Mouse (Mus musculus) layer of hippocampus, adult 11-12 months (tissue): ENCODE data around the gene Calhm1.
"Not testable (repeated sequence)": the region's sequence is repeated elsewhere in the genome, so short reads cannot be mapped to it uniquely, and the experiment has no call there.

Experiments
- DNase-seq: peaks from one replicate; pipeline ENCODE4 v3.0.0; 2022; ENCODE audit warnings: low spot score

Calhm1 gene

DNA sequence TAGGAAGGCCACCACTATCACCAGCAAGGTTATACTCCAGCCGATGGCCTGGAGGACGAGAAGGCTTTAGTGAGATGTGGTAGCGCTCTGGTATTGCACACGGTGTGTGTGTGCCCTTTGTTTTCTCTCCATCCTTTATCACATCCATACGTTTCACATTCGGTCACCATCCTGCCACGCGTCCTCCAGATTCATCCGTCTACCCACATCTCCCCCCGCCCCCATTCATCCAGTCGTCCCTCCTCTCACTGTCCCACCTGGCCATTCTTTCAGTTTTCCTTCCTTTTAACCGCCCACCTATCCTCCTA is 8.0 kb upstream of the Calhm1 start:
- no peak for DNase-seq

DNA sequence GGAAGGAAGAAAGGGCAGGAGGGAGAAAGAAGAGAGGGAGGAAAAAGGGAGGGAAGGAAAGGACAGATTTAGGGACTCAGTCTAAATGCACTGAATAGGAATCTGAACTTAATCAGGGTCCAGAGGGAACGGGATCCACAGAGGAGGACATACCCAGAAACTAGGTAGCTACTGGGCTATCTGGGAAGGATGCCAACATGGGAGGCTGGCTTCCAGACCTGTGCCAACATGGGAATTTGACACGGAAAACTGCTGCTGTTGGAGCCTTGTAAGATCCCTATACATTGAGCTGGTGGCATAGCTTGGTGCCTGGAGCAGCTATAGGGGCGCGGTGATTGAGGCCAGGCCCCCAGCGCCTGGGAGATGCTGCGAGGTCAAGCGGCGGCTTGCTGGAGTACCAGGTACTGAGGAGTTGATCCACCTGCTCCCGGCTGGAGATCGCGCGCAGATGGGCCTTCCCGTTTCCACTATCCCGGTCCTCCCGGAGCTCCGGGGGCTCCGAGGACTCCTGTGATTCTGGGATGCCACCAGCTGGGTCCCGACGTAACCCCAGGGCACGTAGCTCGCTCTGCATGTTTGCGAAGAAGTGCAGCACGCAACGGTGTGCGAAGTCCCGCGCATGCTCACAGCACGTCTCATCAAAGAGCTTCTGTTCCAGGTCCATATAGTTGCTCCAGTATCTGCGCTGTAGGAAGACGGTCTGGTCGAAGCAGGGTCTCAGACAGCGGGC is 7.4 kb upstream of the Calhm1 start:
- DNase-seq: no peak

DNA sequence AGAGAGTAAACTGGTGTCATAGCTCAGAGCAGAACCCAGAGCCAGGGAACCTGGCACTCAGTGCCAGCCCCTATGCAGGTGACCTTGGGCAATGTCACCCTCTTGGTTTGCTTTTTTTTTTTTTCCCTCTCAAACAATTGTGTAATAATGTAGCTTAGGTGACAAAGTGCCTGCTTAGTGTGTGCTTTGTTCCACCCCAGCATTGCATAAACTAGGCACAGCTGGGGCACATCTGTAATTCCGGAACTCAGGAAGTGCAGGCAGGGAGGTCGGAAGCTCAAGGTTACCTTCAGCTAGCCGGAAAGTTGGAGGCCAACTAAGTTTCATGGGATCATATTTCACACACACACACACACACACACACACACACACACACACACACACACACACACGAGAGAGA is 5.8 kb upstream of the Calhm1 start:
- DNase-seq: no peak

DNA sequence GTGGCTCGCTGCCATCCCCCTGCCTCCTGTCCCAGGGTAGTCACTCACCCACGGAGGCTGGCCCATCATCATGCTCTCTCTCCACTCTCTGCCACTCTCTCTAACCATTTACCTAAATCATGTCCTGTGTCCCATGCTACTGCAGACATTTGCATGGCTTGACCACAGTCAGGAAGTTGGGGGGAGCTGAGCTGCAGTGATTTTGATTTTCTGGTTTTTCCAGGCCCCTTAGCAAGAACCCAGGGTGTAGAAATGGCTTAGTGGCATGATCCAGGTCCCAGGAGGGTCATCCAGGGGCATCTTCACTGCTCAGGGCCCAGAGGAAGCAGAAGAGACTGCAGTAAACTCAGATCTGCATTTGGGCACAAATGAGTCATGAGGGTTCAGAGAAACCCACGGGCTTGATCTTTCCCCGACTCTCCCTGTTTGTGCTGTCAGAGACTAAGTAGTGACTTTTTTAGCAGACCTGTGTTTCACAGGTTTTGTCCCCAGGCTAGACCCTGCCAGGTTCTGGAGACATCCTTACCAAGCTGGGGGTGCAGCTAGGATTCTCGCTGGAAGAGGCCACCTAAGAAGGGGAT is 4.3 kb upstream of the Calhm1 start:
- no peak for DNase-seq

DNA sequence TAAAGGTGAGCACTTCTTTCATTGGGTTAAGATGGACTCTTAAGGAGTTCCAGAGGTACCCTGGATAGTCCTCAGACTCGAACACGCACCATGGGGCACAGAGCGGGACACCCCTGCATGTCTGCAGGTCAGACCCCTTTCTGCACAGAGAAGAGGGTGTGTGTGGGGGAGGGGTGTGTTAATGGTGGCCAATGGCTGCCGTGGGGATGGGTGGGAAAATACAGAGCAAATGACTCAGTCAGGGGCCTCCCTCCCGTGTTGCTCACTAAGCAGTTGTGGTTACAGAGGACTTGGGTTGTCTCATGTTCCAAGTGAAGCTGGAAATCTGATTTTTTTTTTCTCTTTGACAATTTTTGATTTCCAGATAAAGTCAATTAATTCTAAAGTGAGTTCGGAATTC is 1.6 kb downstream of the Calhm1 start:
- no peak for DNase-seq

DNA sequence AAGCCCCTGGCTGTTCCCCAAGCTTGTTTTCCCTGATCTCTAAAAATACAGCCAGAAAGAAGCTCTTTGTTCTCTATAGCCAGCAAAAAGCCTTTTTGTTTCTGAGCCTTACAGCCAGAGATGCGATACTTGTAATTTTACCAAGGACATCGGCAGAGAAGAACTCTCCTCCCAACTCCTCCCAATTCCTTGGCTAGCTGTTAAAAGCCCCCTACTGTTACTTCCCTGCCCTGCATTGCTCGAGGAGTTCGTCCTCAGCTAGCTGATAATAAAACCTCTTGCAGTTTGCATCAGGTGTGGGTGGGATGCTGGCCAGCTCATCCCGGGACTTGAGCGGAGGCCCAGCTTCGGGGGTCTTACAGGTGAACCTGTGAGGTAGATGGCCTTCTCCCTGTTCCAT is 4.4 kb downstream of the Calhm1 start:
- not testable (repeated sequence) for DNase-seq

DNA sequence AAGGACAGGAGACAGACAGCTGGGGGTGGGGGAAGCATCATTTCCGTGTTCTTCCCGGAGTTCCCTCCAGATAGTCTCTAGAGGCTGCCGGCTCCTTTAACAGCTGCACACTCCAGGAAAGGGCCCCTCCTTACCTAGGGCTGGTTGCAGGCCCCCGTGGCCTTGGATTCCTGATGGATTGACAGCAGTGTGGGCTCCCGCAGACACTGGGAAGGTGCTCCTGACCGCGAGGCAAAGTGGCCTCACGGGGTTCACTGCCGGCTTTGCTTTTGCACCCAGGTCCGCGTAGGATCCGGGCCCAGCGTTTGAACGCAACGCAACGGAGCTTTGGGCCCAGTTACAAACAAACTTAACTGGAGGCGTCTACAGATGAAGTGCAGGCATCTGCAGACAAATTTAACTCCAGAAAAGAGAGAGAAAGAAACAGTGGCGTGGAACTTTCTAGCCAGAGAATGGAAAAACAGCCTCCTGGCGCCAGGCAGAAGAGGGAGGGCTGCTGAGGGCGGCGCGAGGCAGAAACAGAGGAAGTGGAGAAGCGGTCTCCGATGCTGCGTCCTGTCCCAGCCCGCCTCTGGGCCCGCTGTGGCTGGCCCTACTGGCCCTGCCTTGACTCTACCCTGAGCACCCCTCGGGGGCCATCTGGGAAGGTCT is 6.2 kb downstream of the Calhm1 start, which contains the start of gene Calhm2:
Calhm2 (minus strand) TSS at position 524 of the 651 bp plus-strand sequence.
- peak; percentile 58 for DNase-seq

DNA sequence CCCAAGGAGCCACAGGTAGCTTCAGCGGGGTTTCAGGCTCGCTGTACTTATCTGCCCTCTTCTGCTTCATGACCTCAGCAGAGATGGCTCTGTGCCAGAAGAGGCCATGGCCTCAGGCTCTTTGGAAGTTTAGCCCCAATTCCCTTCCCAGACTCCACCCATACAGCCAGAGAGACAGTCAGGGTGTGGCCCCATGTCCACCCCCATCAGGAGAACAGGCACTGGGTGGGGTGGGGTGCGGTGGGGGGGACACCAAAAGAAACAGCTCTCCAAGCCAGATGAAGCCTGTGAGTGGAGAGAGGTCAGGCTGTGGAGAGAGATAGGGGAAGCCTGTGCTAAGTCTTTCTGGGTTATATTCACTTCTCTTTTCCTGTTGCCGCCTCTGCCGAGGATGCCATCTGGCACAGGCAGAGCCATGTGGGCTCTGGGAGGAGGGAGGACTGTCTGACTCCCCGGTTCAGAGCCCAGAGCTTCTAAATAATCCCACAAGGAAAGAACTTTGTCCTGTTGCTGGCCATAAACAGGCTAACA is 6.9 kb downstream of the Calhm1 start:
- peak; percentile 65 for DNase-seq

DNA sequence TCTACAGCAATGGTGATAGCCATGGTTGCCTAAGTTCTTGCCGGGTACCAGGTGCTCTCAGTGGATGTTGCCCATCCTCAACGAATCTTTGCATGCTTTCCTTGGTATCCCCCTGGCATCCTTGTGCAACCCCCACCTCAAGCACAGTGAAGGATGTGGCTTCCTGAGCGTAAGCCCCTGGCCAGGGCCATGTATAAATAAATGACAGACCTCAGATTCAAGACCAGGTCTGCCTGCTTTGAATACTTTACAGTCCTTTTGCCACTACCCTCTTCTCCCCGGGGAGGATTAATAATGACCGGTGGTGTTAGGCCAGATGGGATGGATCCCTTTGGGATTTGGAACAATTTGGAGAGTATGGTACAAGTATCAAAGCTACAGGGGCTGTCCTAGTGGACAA is 7.9 kb downstream of the Calhm1 start:
- no peak for DNase-seq

DNA sequence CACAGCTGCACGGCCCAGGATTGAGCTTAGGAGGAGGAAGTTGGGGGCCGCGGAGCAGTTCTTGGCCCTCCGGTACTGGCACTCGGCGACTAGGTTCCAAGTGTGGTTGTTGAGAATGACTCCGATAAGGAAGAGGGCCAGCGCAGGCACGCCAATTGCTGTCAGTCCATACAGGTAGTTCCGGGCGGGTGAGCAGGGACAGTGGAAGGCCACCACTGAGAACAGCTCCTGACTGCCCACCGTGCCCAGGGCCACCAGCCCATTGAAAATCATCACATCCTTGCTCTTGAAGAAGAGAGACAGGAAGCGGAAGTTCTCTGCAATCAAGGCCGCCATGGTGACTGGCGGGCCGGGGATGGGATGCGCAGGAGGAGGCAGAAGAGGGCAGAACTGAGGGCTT is 8.5 kb downstream of the Calhm1 start:
- no peak for DNase-seq

DNA sequence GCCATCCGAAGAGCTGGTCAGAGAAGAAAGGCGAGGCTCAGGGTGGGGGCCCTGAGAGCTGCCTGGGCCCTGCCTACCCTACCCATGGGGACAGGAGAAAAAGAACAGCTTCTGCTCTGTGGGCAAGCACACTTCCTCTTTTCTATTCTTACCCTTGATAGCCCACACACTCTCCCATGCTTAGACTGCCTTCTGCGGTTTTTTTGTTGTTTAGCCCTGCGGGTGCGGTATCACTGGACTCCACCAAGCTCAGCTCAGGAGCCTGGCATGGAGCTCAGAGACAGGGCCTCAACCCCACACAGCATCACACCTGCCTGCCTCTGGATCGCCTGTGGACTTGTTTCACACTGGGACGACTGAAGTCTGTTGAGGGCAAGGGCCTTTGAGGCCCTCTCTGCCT is 10.9 kb downstream of the Calhm1 start:
- DNase-seq: no peak

DNA sequence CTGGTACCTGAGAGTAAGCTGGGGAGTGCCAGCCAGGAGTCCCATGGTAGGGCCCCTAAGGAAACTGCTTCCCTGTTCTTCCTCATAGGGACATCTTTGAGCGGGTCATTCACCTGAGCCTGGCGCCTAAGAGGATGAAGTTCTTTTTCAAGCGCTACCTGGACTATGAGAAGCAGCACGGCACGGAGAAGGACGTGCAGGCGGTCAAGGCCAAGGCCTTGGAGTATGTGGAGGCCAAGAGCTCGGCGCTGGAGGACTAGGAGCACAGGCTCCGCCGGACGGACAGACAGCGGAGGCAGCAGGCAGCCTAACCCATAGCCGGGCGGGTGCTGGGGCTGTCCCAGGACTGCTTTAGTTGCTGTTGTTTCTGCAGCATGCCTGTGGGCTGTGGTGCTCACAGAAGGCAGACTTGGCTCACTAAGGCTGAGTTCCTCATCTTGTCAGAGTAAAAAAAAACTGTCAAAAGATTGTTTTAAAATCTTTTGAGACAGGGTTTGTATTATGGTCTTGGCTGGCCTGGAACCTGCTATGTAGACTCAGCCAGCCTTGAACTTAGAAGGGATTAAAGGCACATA is 13.4 kb downstream of the Calhm1 start:
- no peak for DNase-seq

DNA sequence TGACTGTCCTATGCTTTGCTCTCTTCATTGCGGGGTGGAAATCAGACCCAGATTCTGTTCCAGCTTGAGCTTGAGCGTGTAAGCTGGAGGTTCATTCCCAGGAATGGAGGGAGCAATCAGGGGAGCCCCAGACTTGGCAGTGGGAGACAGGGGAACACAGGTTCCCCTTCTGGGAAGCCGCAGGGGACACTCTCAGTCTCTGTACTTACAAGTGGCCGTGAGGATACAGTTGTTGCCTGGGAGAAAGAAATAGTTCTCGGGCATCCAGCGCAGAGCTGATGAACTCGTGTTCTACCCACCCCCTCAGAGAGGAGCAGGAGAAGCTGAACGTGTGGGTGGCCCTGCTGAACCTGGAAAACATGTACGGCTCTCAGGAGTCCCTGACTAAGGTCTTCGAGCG is 15.2 kb downstream of the Calhm1 start:
- DNase-seq: no peak

DNA sequence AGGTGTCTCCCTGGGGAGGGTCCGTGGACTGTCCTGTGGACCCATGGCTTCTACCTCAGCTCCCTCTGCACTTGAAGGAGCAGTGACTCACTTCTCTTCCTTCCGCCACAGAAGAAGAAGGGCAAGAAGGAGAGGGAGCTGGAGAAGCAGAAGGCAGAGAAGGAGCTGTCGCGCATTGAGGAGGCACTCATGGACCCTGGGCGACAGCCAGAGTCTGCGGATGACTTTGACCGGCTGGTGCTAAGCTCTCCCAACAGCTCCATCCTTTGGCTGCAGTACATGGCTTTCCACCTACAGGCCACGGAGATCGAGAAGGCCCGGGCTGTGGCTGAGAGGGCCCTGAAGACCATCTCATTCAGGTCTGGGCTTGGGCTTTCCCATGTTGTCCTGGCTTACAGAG is 15.9 kb downstream of the Calhm1 start:
- DNase-seq: no peak

DNA sequence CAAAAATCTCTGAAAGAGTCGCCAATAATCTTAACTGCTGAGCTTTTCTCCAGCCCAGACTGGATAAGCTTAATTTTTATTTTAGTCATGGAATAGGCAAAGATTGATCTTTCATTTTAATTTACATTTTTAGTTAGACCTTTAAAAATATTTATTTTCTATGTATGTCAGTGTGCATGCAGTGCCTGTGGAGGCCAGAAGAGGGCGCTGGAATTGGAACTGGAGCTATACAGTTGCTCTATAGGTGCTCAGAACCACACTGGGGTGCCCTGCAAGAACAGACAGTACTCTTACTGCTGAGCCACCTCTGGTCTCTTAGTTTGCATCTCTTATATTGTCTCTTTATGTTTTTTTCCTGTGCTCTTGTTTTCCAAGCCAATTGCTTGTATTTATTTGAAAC is 21.3 kb downstream of the Calhm1 start:
- DNase-seq: no peak

DNA sequence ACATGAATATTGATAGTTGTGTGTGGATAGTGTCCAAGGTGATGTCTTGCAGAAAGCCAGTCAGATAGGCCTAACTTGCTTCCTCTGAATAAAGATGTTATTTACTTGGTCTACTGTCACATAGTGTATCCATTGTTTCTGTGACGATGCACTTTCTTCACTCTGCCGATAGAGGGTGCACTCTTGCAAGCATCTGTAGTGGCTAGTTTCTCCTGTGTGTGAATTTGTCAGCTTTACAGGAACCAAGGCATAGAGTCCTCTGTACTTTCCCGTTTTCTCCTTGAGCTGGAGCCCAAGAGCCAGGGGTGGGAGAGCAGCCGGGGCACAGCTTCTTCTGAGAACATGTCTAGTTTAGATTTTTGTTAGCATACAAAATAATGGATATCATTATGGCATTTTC is 23.0 kb downstream of the Calhm1 start:
- no peak for DNase-seq

DNA sequence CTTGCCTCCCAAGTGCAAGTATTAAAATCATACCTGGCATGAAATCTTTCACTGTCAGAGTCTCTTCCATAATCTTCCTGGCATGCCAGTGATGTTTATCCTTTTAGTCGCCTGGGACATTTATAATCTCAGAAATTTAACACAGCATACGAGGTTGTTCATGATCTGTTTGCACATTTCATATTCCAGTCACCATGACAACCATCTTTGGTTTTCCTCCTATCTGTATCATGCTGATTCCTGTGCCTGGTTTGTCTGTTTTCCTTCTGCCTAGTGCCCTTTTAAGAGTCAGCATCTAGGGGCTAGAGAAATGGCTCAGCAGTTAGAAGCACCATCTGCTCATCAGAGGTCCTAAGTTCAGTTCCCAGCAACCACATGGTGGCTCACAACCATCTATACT is 25.4 kb downstream of the Calhm1 start:
- DNase-seq: no peak

DNA sequence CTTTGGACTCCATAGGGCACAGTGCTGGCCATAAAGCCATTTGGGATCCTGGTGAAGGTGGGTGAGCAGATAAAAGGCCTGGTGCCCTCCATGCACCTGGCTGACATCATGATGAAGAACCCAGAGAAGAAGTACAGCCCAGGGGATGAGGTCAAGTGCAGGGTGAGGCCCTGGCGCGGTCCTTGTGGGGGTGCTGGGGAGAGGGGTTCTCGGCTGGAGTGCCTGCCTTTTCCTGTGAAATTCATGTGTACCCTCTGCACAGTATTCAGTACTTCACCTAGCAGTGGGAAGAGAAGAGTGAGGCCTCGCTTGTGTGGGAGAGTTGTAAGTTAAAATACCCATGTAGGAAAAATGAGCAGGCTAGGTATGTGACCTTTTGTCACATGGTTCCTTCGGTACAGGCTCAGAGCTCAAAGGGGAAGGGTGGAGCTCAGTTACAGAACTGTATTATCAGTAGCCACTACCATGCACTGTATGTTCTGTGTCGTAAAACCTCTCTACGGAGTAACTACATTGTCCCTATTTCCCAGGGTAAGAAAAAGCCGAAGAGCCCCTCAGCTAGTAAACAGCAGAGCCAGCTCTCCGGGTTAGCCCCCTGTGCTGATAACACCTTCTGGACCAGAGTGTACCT is 39.3 kb downstream of the Calhm1 start:
- no peak for DNase-seq

DNA sequence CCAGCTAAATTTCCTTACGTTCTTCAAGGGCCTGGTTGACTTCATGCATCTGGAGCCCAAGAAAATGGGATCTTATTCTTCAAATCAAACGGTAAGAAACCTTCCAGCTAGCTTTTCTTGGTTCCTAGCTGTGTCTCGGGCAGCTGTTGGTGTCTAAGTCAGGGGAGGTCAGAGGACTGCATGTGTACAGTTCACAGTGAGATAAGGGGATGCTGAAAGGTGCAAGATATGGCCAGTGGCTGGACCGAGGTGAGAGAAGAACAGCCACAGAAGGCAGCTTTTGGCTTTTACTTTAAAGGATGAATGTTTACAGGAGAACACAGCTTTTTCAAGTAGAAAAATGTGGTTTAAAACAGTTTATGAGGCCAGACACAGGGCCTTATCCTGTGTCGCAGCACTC is 43.0 kb downstream of the Calhm1 start:
- no peak for DNase-seq
